Mouse (Mus musculus) stomach, postnatal 0 days (tissue): Measurements from ENCODE around the gene Opn4. TPM values are rescaled to one million over a fixed set of nuclear protein-coding genes. Genes with fewer than 3 reads are reported as not detected.

Experiments
- ATAC-seq: fragments of 200-750 bp; cut with Nextera tagmentation; 2 replicates; pipeline ENCODE4 v1.8.0; 2017; ENCODE audit not compliant: low FRiP score, low TSS enrichment
- DNase-seq: peaks from one replicate; pipeline ENCODE4 v3.0.0-alpha.2; 2016; ENCODE audit warnings: low spot score
- H3K27ac ChIP-seq: fragments of 300-500 bp; sonication (generic); replicated peaks from 2 replicates; pipeline ENCODE4 v1.5.1; 2014; ENCODE audit warnings: mild to moderate bottlenecking, control low read depth
- H3K27me3 ChIP-seq: fragments of 300-500 bp; sonication (generic); 2 replicates; pipeline ENCODE4 v1.6.1; 2014; ENCODE audit warnings: low read length; ENCODE audit not compliant: control insufficient read depth, insufficient read depth
- H3K36me3 ChIP-seq: fragments of 300-500 bp; sonication (generic); 2 replicates; pipeline ENCODE4 v1.6.1; 2014; ENCODE audit warnings: low read length, mixed read lengths; ENCODE audit not compliant: control insufficient read depth, insufficient read depth
- H3K4me1 ChIP-seq: fragments of 300-500 bp; sonication (generic); replicated peaks from 2 replicates; pipeline ENCODE4 v1.6.1; 2014; ENCODE audit warnings: antibody characterized with exemption; ENCODE audit not compliant: control insufficient read depth, insufficient read depth
- H3K4me2 ChIP-seq: fragments of 300-500 bp; sonication (generic); replicated peaks from 2 replicates; pipeline ENCODE4 v1.6.1; 2014; ENCODE audit warnings: low read depth, mild to moderate bottlenecking, control low read depth, moderate library complexity
- H3K4me3 ChIP-seq: fragments of 300-500 bp; sonication (generic); 2 replicates; pipeline ENCODE4 v1.5.1; 2014; ENCODE audit warnings: low read depth, low read length, control low read depth
- H3K9ac ChIP-seq: fragments of 300-500 bp; sonication (generic); 2 replicates; pipeline ENCODE4 v1.6.1; 2014; ENCODE audit warnings: mild to moderate bottlenecking, low read length, control low read depth, mixed read lengths
- H3K9me3 ChIP-seq: fragments of 300-500 bp; sonication (generic); 2 replicates; pipeline ENCODE4 v1.6.1; 2016; ENCODE audit warnings: low read length; ENCODE audit not compliant: control insufficient read depth
- CTCF ChIP-seq: IDR thresholded peaks from 2 replicates; pipeline ENCODE4 v1.5.1; 2016; ENCODE audit warnings: antibody characterized with exemption, low read depth, mild to moderate bottlenecking, moderate library complexity
- EP300 ChIP-seq: optimal IDR thresholded peaks from 2 replicates; pipeline ENCODE3; 2016; ENCODE audit warnings: antibody characterized with exemption
- WGBS: fragments of 180-500 bp; shearing (Covaris S2); extraction: QIAGEN DNeasy Blood & Tissue Kit; methylation state at CpG from one replicate; pipeline ENCODE4 v1.1.7; 2014; 5-methylcytosine and 5-hydroxymethylcytosine counted together
- polyA plus RNA-seq: library from polyadenylated mRNA; unstranded; fragments of >200 nt; fragmentation: Nextera tagmentation; extraction: Ambion mirVana; gene quantifications from 2 replicates; pipeline ENCODE4 v1.2.1, GENCODE M21; 2015

Opn4 gene
- polyA plus RNA-seq = not detected in 2 replicates

DNA sequence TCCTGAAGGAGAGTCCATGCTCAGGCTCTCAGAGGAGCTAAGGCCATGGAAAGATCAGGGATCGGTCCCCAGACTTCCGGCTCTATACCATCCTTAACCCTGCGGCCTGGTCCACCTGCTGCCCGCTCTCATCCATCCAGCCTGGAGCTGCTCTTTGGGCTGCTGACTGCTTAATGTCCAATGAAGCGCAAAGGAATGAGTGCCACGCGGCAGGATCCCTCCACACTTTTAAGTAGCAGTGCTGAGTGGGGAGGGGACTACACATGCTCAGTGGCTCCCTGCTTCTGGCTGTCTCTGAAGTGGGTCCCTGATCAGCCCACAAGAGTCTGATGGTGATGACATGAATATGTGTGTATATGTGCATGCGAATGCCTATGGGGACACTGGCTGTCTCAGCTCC lies at the start of gene Opn4:
TSS of gene Opn4 (minus strand) at position 202 of the 400 bp plus-strand sequence.
- H3K4me1 ChIP-seq = no peaks in the 10 kb centered on the region
- no peak within 1 kb of the TSS for H3K9ac ChIP-seq
- no peak for DNase-seq
- H3K4me3 ChIP-seq = no peak within 1 kb of the TSS
- H3K9me3 ChIP-seq = no peaks in the 10 kb centered on the region
- H3K27me3 ChIP-seq = no peaks in the 10 kb centered on the region
- H3K4me2 ChIP-seq = no peak within 1 kb of the TSS
- ATAC-seq = no peak
- WGBS = 90% methylated on average over 8 of the region's 8 CpGs
- no peak within 1 kb of the TSS for H3K27ac ChIP-seq
- no peaks in the 10 kb centered on the region for H3K36me3 ChIP-seq
- no peak for TF ChIP-seq CTCF
- no peak for TF ChIP-seq EP300

DNA sequence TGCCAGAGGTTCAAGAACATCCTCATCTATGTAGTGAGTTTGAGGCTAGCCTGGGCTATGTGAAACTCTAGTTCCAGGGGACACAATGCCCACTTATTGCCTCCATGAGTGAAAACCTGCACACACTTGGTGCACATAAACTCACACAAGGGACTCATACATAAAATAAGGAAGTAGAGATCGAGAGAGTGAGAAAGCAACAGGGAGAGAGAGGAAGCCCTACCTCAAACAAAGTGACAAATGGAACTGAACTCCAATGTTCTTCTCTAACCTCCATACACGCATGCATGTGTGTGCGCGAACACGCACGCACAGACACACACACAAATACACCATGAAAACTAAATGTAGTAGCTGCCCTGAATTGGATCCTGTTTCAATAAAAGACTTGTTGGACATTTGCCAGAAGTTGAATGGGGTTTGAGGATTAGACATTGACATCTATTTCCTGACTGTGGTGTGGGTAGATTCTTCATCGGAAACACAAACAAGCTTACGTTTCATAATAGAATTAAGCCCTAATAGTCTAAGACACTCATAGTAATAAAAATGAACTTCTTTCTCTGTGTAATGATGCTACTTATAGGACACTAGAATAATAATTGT lies 48.0 kb upstream of the Opn4 start:
- Histone ChIP-seq H3K27ac (no peak overlapping the region), H3K36me3 (no peaks in the 10 kb centered on the region), H3K4me3 (no peak overlapping the region), H3K9ac (no peak overlapping the region), H3K4me2 (no peak overlapping the region), H3K4me1 (no peaks in the 10 kb centered on the region), H3K27me3 (no peaks in the 10 kb centered on the region), H3K9me3 (no peaks in the 10 kb centered on the region)
- no peak for TF ChIP-seq CTCF
- no peak for TF ChIP-seq EP300
- WGBS = 64% methylated on average over 8 of the region's 8 CpGs
- ATAC-seq (no peak), DNase-seq (no peak)

- DNase-seq = no peak
- TF ChIP-seq EP300 = no peak
- TF ChIP-seq CTCF = no peak
- no peaks in the 10 kb centered on the region for H3K27me3 ChIP-seq
- WGBS = 73% methylated on average over 7 of the region's 7 CpGs
- H3K27ac ChIP-seq = no peak overlapping the region
- H3K4me2 ChIP-seq = no peak overlapping the region
- no peaks in the 10 kb centered on the region for H3K4me1 ChIP-seq
- no peak overlapping the region for H3K4me3 ChIP-seq
- H3K9me3 ChIP-seq = no peaks in the 10 kb centered on the region
- no peak for ATAC-seq
- no peaks in the 10 kb centered on the region for H3K36me3 ChIP-seq
- no peak overlapping the region for H3K9ac ChIP-seq
These were observed 44.2 kb upstream of the Opn4 start for GRCm38 (mm10) chr14:34644140-34644539.

DNA sequence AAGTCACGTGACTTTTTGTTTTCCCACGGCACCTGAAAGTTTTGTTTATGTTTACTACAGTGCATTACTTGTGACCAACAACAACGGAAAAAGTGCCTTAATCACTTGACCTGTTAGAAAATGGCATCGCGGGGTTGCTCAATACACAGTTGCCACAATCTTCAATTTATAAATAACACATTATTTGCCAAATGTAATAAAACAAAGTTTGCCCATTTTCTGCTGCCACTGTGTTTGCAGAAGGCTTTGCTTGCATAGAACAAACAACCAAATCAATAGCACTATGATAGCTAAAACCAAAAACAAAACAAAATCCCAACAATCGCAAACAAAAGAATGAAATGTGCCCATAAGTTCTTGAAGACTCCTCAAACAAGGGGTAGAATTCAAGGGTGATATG lies 35.8 kb upstream of the Opn4 start:
- WGBS = 81% methylated on average over 6 of the region's 6 CpGs
- no peak for TF ChIP-seq EP300
- TF ChIP-seq CTCF = no peak

GRCm38 (mm10) chr14:34635192-34635591 lies 35.2 kb upstream of the Opn4 start:
- H3K27me3 ChIP-seq = no peaks in the 10 kb centered on the region
- DNase-seq (no peak), ATAC-seq (no peak)
- TF ChIP-seq CTCF (no peak), EP300 (no peak)
- H3K9ac ChIP-seq = no peak overlapping the region
- H3K4me3 ChIP-seq = no peak overlapping the region
- no peak overlapping the region for H3K4me2 ChIP-seq
- no peak overlapping the region for H3K27ac ChIP-seq
- H3K36me3 ChIP-seq = no peaks in the 10 kb centered on the region
- WGBS = 30% methylated on average over 7 of the region's 7 CpGs
- no peaks in the 10 kb centered on the region for H3K4me1 ChIP-seq
- no peaks in the 10 kb centered on the region for H3K9me3 ChIP-seq

More for the DNA sequence above, 35.8 kb upstream of the Opn4 start:
- Histone ChIP-seq H3K9ac (no peak overlapping the region), H3K27ac (no peak overlapping the region), H3K4me1 (no peaks in the 10 kb centered on the region), H3K4me2 (no peak overlapping the region), H3K4me3 (no peak overlapping the region), H3K9me3 (no peaks in the 10 kb centered on the region), H3K27me3 (no peaks in the 10 kb centered on the region), H3K36me3 (no peaks in the 10 kb centered on the region)
- ATAC-seq = no peak
- no peak for DNase-seq

GRCm38 (mm10) chr14:34632722-34633448 lies 32.9 kb upstream of the Opn4 start:
- DNase-seq = no peak
- Histone ChIP-seq H3K9ac (no peak overlapping the region), H3K36me3 (no peaks in the 10 kb centered on the region), H3K27ac (no peak overlapping the region), H3K4me2 (no peak overlapping the region), H3K4me1 (no peaks in the 10 kb centered on the region), H3K9me3 (no peaks in the 10 kb centered on the region), H3K27me3 (no peaks in the 10 kb centered on the region), H3K4me3 (no peak overlapping the region)
- 58% methylated on average over 10 of the region's 10 CpGs for WGBS
- TF ChIP-seq CTCF = no peak
- ATAC-seq = no peak
